Mouse (Mus musculus): ENCODE measurements at regions not wholly inside any gene's neighbourhood (a gene's known extent, or its start where the extent isn't known, plus 50 kb on each side); places are given as distances from the start of the nearest gene placed in this dataset.
A peak's percentile ranks its signal among the peaks of the same experiment; 100 is the strongest.

GRCm38 (mm10) chr17:84027275-84027674, 160.5 kb downstream of the Zfp36l2 start:
- DNase-seq = no peak

- DNase-seq = peak; percentile 81
Observed at GRCm38 (mm10) chr17:84026110-84026509, 161.6 kb downstream of the Zfp36l2 start.

GRCm38 (mm10) chr17:84022358-84022757, 165.4 kb downstream of the Zfp36l2 start:
- no peak for DNase-seq

- DNase-seq = no peak
Observed at GRCm38 (mm10) chr17:84018817-84019216, 168.9 kb downstream of the Zfp36l2 start.

- no peak for DNase-seq
Observed at GRCm38 (mm10) chr17:84017891-84018290, 169.9 kb downstream of the Zfp36l2 start.

- no peak for DNase-seq
Observed at GRCm38 (mm10) chr17:84014287-84015039, 166.7 kb upstream of the Haao start.

GRCm38 (mm10) chr17:84010492-84011060, 162.8 kb upstream of the Haao start:
- DNase-seq = no peak

GRCm38 (mm10) chr17:84009966-84010365, 162.2 kb upstream of the Haao start:
- no peak for DNase-seq

GRCm38 (mm10) chr17:84009194-84009593, 161.4 kb upstream of the Haao start:
- DNase-seq = no peak

GRCm38 (mm10) chr17:84008682-84009052, 160.9 kb upstream of the Haao start:
- DNase-seq = no peak

GRCm38 (mm10) chr17:84008035-84008681, 160.4 kb upstream of the Haao start:
- DNase-seq = no peak

GRCm38 (mm10) chr17:84006748-84007147, 159.0 kb upstream of the Haao start:
- DNase-seq = no peak

GRCm38 (mm10) chr17:84004237-84004636, 156.5 kb upstream of the Haao start:
- no peak for DNase-seq

GRCm38 (mm10) chr17:84003489-84004234, 155.9 kb upstream of the Haao start:
- DNase-seq = no peak

- DNase-seq = no peak
Observed at GRCm38 (mm10) chr17:84002939-84003338, 155.2 kb upstream of the Haao start.

GRCm38 (mm10) chr17:84002327-84002726, 154.6 kb upstream of the Haao start:
- DNase-seq = no peak

- no peak for DNase-seq
Observed at GRCm38 (mm10) chr17:84000115-84000514, 152.4 kb upstream of the Haao start.

GRCm38 (mm10) chr17:83998972-83999545, 151.3 kb upstream of the Haao start:
- no peak for DNase-seq

GRCm38 (mm10) chr17:83998341-83998740, 150.6 kb upstream of the Haao start:
- no peak for DNase-seq

GRCm38 (mm10) chr17:83997778-83998177, 150.0 kb upstream of the Haao start:
- DNase-seq = peak; percentile 88

- peak; percentile 43 for DNase-seq
Observed at GRCm38 (mm10) chr17:83993028-83993427, 145.3 kb upstream of the Haao start.

All from adrenal gland, postnatal 10 days (tissue).